Mouse (Mus musculus): ENCODE data around the gene Adk. TPM values are rescaled to one million over a fixed set of nuclear protein-coding genes. Genes with fewer than 3 reads are reported as not detected.

Adk gene
- polyA plus RNA-seq, 1 experiment from 2014 or later = 242 TPM

- Histone ChIP-seq H3K4me2 (peak overlapping the region; percentile 18; the same call in 1 of the 2 replicates), H3K4me1 (peaks cover 33% of the 10 kb centered on the region)
- 20% methylated on average over 8 of the region's 8 CpGs for WGBS
Measured at GRCm38 (mm10) chr14:21065490-21066162, 13.3 kb downstream of the Adk start.

GRCm38 (mm10) chr14:21069594-21069993, 17.2 kb downstream of the Adk start:
- Histone ChIP-seq H3K4me2 (no peak overlapping the region), H3K27ac (replicated peaks) (no peak overlapping the region), H3K9ac (no peak overlapping the region), H3K27me3 (replicated peaks) (no peaks in the 10 kb centered on the region), H3K36me3 (0 out of 2 replicates have a peak, but pooled peaks cover 2% of the 10 kb centered on the region), H3K4me3 (no peak overlapping the region), H3K4me1 (peaks cover 37% of the 10 kb centered on the region), H3K9me3 (no peaks in the 10 kb centered on the region)
- 82% methylated on average over 5 of the region's 5 CpGs for WGBS
- no peak for ATAC-seq (ENCODE audit: extremely low read depth, insufficient number of reproducible peaks, low FRiP score, low TSS enrichment)

More at GRCm38 (mm10) chr14:21065490-21066162, 13.3 kb downstream of the Adk start:
- H3K27ac ChIP-seq (replicated peaks) = peak overlapping the region; percentile 73
- no peak overlapping the region for H3K9ac ChIP-seq
- no peaks in the 10 kb centered on the region for H3K27me3 ChIP-seq (replicated peaks)
- no peaks in the 10 kb centered on the region for H3K9me3 ChIP-seq
- H3K4me3 ChIP-seq = no peak overlapping the region
- no peak; the same call in 1 of the 2 replicates for ATAC-seq (ENCODE audit: extremely low read depth, insufficient number of reproducible peaks, low FRiP score, low TSS enrichment)
- 0 out of 2 replicates have a peak, but pooled peaks cover 2% of the 10 kb centered on the region for H3K36me3 ChIP-seq

- H3K4me3 ChIP-seq = no peak overlapping the region
- peak overlapping the region; percentile 79; the same call in 1 of the 2 replicates for H3K4me2 ChIP-seq
- H3K9me3 ChIP-seq = no peaks in the 10 kb centered on the region
- H3K27ac ChIP-seq (replicated peaks) = peak overlapping the region; percentile 63; the same call in 1 of the 2 replicates
- 17% methylated on average over 3 of the region's 3 CpGs for WGBS
- H3K9ac ChIP-seq = no peak overlapping the region
- no peak for ATAC-seq (ENCODE audit: extremely low read depth, insufficient number of reproducible peaks, low FRiP score, low TSS enrichment)
- H3K4me1 ChIP-seq = peaks cover 52% of the 10 kb centered on the region
- no peaks in the 10 kb centered on the region for H3K27me3 ChIP-seq (replicated peaks)
- no peaks in the 10 kb centered on the region for H3K36me3 ChIP-seq
Measured at GRCm38 (mm10) chr14:21073981-21074380, 21.6 kb downstream of the Adk start.

GRCm38 (mm10) chr14:21074398-21075320, 22.3 kb downstream of the Adk start:
- WGBS = 45% methylated on average over 11 of the region's 11 CpGs
- H3K36me3 ChIP-seq = no peaks in the 10 kb centered on the region
- H3K4me2 ChIP-seq = peak overlapping the region; percentile 79
- ATAC-seq (ENCODE audit: extremely low read depth, insufficient number of reproducible peaks, low FRiP score, low TSS enrichment) = no peak
- no peaks in the 10 kb centered on the region for H3K9me3 ChIP-seq
- peak overlapping the region; percentile 75; the same call in 1 of the 2 replicates for H3K4me3 ChIP-seq
- peak overlapping the region; percentile 92 for H3K27ac ChIP-seq (replicated peaks)
- H3K4me1 ChIP-seq = peaks cover 56% of the 10 kb centered on the region
- H3K27me3 ChIP-seq (replicated peaks) = no peaks in the 10 kb centered on the region
- no peak overlapping the region for H3K9ac ChIP-seq

- H3K27ac ChIP-seq (replicated peaks) = peak overlapping the region; percentile 92
Measured at GRCm38 (mm10) chr14:21075751-21076500, 23.6 kb downstream of the Adk start.

GRCm38 (mm10) chr14:21076501-21077194, 24.3 kb downstream of the Adk start:
- H3K27ac ChIP-seq (replicated peaks) = peak overlapping the region; percentile 92
- 30% methylated on average over 7 of the region's 7 CpGs for WGBS
- no peaks in the 10 kb centered on the region for H3K9me3 ChIP-seq
- ATAC-seq (ENCODE audit: extremely low read depth, insufficient number of reproducible peaks, low FRiP score, low TSS enrichment) = no peak
- H3K4me2 ChIP-seq = peak overlapping the region; percentile 79
- peak overlapping the region; percentile 75 for H3K4me3 ChIP-seq
- no peaks in the 10 kb centered on the region for H3K27me3 ChIP-seq (replicated peaks)
- peaks cover 64% of the 10 kb centered on the region for H3K4me1 ChIP-seq
- H3K9ac ChIP-seq = peak overlapping the region; percentile 89
- H3K36me3 ChIP-seq = no peaks in the 10 kb centered on the region

More at GRCm38 (mm10) chr14:21075751-21076500, 23.6 kb downstream of the Adk start:
- Histone ChIP-seq H3K4me3 (peak overlapping the region; percentile 75), H3K4me1 (peaks cover 60% of the 10 kb centered on the region), H3K36me3 (no peaks in the 10 kb centered on the region), H3K9me3 (no peaks in the 10 kb centered on the region), H3K4me2 (peak overlapping the region; percentile 79), H3K9ac (peak overlapping the region; percentile 89), H3K27me3 (replicated peaks) (no peaks in the 10 kb centered on the region)
- ATAC-seq (ENCODE audit: extremely low read depth, insufficient number of reproducible peaks, low FRiP score, low TSS enrichment) = peak; percentile 99
- under 1% methylated on average over 59 of the region's 59 CpGs for WGBS

- Histone ChIP-seq H3K27ac (replicated peaks) (peak overlapping the region; percentile 92), H3K36me3 (no peaks in the 10 kb centered on the region), H3K4me1 (peaks cover 72% of the 10 kb centered on the region), H3K27me3 (replicated peaks) (no peaks in the 10 kb centered on the region), H3K9me3 (no peaks in the 10 kb centered on the region), H3K4me3 (peak overlapping the region; percentile 75), H3K9ac (peak overlapping the region; percentile 44; the same call in 1 of the 2 replicates), H3K4me2 (peak overlapping the region; percentile 79)
- ATAC-seq (ENCODE audit: extremely low read depth, insufficient number of reproducible peaks, low FRiP score, low TSS enrichment) = no peak
- WGBS = 25% methylated on average over 4 of the region's 4 CpGs
Measured at GRCm38 (mm10) chr14:21077939-21078338, 25.6 kb downstream of the Adk start.

- ATAC-seq (ENCODE audit: extremely low read depth, insufficient number of reproducible peaks, low FRiP score, low TSS enrichment) = no peak
- Histone ChIP-seq H3K27me3 (replicated peaks) (no peaks in the 10 kb centered on the region), H3K4me2 (peak overlapping the region; percentile 79), H3K4me1 (peaks cover 74% of the 10 kb centered on the region), H3K36me3 (no peaks in the 10 kb centered on the region), H3K9me3 (no peaks in the 10 kb centered on the region), H3K27ac (replicated peaks) (peak overlapping the region; percentile 92), H3K9ac (no peak overlapping the region), H3K4me3 (peak overlapping the region; percentile 75)
Measured at GRCm38 (mm10) chr14:21078511-21078910, 26.1 kb downstream of the Adk start.

- no peaks in the 10 kb centered on the region for H3K36me3 ChIP-seq
- no peaks in the 10 kb centered on the region for H3K9me3 ChIP-seq
- no peak overlapping the region for H3K4me3 ChIP-seq
- peak overlapping the region; percentile 69 for H3K27ac ChIP-seq (replicated peaks)
- no peaks in the 10 kb centered on the region for H3K27me3 ChIP-seq (replicated peaks)
- H3K9ac ChIP-seq = no peak overlapping the region
- ATAC-seq (ENCODE audit: extremely low read depth, insufficient number of reproducible peaks, low FRiP score, low TSS enrichment) = no peak
- H3K4me2 ChIP-seq = peak overlapping the region; percentile 3; the same call in 1 of the 2 replicates
- peaks cover 72% of the 10 kb centered on the region for H3K4me1 ChIP-seq
- 5% methylated on average over 1 of the region's 1 CpGs for WGBS
Measured at GRCm38 (mm10) chr14:21082823-21083222, 30.4 kb downstream of the Adk start.

- H3K4me2 ChIP-seq = no peak overlapping the region
- ATAC-seq (ENCODE audit: extremely low read depth, insufficient number of reproducible peaks, low FRiP score, low TSS enrichment) = no peak
- WGBS = 61% methylated on average over 5 of the region's 5 CpGs
- peak overlapping the region; percentile 89 for H3K27ac ChIP-seq (replicated peaks)
- no peaks in the 10 kb centered on the region for H3K36me3 ChIP-seq
- no peaks in the 10 kb centered on the region for H3K9me3 ChIP-seq
- H3K4me1 ChIP-seq = peaks cover 79% of the 10 kb centered on the region
- H3K27me3 ChIP-seq (replicated peaks) = no peaks in the 10 kb centered on the region
- H3K9ac ChIP-seq = no peak overlapping the region
- no peak overlapping the region for H3K4me3 ChIP-seq
Measured at GRCm38 (mm10) chr14:21085666-21086065, 33.3 kb downstream of the Adk start.
